Mouse (Mus musculus): ENCODE measurements around the gene Col12a1.

Col12a1 gene

DNA sequence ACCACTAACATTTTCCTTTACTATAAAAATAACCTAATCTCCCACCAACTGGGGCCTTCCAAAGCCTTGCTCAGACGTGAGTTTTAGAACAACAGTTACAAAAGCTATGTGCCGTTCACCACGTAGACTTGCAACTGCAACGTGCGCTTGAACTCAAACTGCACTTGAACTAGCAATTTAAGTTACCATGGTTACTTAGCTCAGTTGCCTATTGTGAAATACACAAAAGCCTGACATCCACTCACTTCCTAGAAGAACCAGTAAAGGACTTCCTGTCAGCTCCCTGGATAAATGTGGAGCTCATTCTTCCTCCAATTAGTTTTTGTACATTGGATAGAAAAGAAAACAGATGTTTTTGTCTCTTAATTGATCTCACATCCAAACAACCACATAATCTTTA, 112.9 kb downstream of the Col12a1 start:
- DNase-seq (ENCODE audit: low read depth, low spot score) = no peak

- DNase-seq (ENCODE audit: low read depth, low spot score) = no peak
Measured at GRCm38 (mm10) chr9:79604546-79604945, 114.1 kb downstream of the Col12a1 start.

- DNase-seq (ENCODE audit: low read depth, low spot score) = no peak
Measured at GRCm38 (mm10) chr9:79603448-79603847, 115.2 kb downstream of the Col12a1 start.

DNA sequence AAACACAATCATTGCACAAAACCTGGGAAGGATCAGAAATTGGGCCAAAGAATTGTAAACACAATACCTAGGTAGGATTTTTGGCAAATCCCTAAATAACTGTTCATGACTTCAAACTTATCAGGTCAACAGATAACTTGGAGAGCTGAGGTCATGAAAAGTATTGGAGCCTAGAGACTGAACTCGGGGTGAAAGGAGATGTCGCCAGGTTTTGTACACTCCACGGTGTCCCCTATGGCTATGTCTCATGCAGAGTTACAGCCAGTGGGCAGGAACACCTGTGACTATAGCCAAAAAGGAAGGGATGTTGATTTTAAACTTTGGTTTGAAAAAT, 118.4 kb downstream of the Col12a1 start:
- no peak for DNase-seq (ENCODE audit: low read depth, low spot score)

DNA sequence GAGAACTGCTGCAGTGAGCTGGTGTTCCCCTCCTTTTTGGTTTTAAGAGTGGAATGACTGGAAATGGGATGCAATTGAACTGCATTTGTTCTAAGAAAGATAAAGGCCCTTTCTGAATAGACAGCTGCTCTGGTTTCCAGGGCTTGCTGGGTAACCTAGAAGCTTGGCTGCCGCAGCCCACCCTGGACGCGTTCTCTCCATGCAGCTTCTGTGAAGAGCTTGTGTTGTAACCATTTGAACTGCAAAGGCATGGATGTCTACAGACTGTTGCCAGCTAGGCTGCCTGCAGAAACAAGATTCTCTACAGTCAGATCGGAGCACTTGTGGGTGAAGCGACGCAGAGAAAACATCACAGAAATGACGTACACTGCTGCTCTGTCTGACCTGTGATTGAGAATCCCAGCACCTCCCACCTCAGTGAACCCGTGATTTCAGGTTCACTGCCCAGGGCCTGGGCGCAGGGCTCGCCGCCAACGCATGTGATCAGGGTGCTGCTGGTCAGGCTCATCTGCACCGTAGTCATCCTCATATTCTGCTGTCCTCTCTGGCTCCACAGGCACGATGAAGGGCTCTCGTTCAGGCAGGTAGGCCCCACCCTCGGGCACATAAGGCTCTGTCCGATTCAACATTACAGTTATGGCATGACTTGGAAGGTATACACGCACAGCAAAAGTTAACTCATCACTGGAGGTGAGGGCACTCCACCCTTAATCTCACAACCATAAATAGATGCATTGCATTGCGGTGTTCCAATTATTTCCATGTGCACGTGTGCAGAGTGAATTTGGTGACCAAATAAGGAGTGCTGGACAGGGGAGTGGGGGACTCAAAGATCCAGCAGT, 119.0 kb downstream of the Col12a1 start:
- no peak for DNase-seq (ENCODE audit: low read depth, low spot score)

GRCm38 (mm10) chr9:79598578-79598977, 120.1 kb downstream of the Col12a1 start:
- DNase-seq (ENCODE audit: low read depth, low spot score) = no peak

DNA sequence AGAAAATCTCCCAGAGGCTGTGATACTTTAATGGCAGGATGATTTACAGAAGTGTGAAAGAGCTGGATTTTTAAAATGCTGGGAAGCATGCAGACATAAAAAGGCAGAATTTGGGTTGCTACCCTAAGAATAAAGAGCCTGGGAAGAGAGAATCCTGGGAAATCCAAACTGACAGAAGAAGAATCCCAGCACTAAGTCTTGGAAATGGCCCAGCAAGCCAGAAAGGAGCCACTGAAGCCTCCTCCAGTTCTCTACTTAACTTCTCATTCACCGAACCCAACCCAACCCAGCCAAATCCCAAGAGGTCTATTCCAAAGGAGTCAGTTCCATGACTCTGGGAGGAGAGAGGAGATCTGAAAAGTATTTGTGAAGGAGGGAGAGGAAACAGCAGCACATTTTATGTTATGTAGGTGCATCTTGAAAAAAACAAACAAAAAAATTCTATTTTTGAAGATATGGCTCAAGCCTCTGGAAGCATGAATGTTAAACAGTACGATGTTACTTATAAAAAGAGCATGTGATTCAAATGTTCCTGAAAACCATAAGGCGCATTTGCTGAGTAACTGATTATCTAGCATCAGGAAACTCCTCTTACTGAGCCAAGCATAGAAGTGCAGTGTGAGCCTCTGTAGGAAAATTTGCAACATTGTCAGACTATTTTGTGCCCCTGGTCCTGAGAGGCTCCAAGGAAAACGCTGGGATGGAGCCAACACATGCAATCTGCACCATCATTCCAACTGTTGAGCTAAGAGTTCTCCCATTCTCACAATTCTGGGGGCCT, 132.0 kb downstream of the Col12a1 start:
- no peak for DNase-seq (ENCODE audit: low read depth, low spot score)

DNA sequence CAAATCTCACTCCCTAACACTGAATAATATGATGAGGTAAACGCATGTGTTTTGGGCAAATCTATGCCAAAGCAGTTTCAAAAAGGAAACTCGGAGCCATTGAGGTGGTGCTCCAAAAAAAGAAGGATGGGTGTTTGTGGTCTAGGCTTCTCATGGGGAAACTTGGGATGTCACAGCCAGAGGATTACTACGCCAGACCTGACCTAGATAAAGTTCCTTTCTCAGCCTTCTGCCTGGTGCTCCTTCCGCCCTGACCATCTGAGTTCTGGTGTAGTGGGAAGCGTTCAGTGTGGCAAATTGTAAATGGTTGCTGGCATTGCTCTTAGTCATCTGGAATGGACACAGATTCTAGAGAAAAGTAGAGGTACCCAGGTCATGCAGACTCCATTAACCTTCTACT, 151.8 kb downstream of the Col12a1 start:
- DNase-seq (ENCODE audit: low read depth, low spot score) = no peak

DNA sequence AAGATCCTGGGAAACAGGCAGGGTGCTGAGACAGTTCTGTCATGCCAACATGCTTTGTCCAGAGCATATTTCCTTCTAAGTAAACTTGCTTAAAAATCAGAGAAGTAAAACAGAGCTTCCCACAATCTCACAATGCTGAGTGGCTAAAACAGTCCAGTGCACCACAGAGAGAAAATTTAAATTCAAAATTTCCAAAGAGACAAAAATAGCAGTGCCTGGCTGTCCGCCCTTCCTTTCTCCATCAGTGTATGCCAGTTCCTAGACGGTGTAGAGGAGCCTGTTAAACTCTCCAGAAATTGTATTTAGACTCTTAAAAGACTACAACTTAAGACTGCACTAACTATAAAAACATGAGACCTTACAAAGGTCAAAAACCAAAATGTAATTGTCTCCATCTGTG, 165.3 kb downstream of the Col12a1 start:
- no peak for DNase-seq (ENCODE audit: low read depth, low spot score)

All from c-Kit-negative CD71-positive TER-119-positive erythroid progenitor cells, embryonic 14.5 days (primary cell).